Mouse (Mus musculus) brain, embryonic 14.5 days (tissue): ENCODE measurements around the gene Tapbp.

ENCODE experiments used
- CTCF ChIP-seq: fragments of 200-500 bp; IDR thresholded peaks from 2 replicates; pipeline ENCODE4 v1.5.1; 2012; ENCODE audit warnings: inconsistent platforms, mild to moderate bottlenecking, moderate library complexity, borderline replicate concordance; ENCODE audit not compliant: insufficient read depth, insufficient read length; ENCODE audit errors: extremely low read depth
- POLR2A ChIP-seq: fragments of 200-500 bp; IDR thresholded peaks from 2 replicates; pipeline ENCODE4 v1.6.1; 2012; ENCODE audit warnings: mild to moderate bottlenecking, inconsistent platforms, borderline replicate concordance; ENCODE audit not compliant: poor library complexity, insufficient read depth, insufficient read length, severe bottlenecking; ENCODE audit errors: extremely low read depth

GRCm38 (mm10) chr17:33928251-33928947 is 12.7 kb downstream of the Tapbp start:
- TF ChIP-seq CTCF (no peak), POLR2A (no peak)
